Mouse (Mus musculus): ENCODE results near the gene Prkaca. TPM values are rescaled to one million over a fixed set of nuclear protein-coding genes. Genes with fewer than 3 reads are reported as not detected.
"Not testable (repeated sequence)": the region's sequence is repeated elsewhere in the genome, so short reads cannot be mapped to it uniquely, and the experiment has no call there.

Gene Prkaca
- polyA plus RNA-seq, 1 experiment: 181 TPM

DNA sequence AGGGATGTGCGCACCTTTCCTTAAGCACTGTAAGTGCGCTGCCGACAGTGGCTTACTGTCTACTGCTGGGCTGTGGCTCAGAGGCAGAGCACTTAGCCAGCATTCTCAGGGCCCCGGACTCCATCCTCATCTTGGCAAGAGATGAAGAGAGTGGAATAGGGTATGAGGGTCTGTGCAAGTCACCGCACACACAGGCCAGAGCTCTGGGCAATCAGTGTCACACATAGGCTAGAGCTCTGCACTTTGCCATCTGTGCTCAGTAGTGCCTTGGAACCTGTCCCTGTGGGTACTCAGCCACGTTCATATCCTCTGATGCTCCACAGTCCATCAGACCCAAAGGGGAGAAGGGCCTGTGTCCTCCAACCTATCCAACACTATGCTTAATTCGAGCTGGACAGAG is 8.7 kb downstream of the Prkaca start:
- Histone ChIP-seq H3K4me1 (ENCODE audit: control insufficient read depth, insufficient read depth, low read length) (peaks cover 9% of the 10 kb centered on the region), H3K4me3 (ENCODE audit: insufficient read depth, low read length) (no peak overlapping the region), H3K27ac (ENCODE audit: insufficient read depth, low read length) (no peak overlapping the region)
- TF ChIP-seq POLR2A (IDR thresholded peaks at IDR 0.05; ENCODE audit: extremely low read depth, insufficient read depth, low read length): no peak
- no peak for TF ChIP-seq CTCF (IDR thresholded peaks at IDR 0.05; ENCODE audit: extremely low read depth, insufficient read depth, low read length)

DNA sequence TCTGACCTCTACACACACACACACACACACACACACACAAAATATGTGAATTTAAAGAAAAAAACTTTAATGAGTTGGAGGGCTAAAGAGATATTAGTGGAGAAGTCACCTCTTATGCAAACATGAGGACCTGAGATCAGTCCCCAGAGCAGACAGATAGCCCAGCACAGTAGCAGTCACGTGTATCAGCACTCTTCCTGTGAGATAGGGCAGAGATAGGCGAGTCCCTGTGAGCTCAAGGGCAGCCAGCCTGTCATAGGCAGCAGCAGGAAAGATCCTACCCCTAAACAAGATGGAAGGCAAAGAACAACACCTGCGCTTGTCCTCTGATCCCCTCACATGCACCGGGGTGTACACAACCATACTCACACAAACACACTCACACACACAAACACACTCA is 9.7 kb downstream of the Prkaca start:
- Histone ChIP-seq H3K27ac (ENCODE audit: insufficient read depth, low read length) (no peak overlapping the region), H3K4me1 (ENCODE audit: control insufficient read depth, insufficient read depth, low read length) (peaks cover 8% of the 10 kb centered on the region), H3K4me3 (ENCODE audit: insufficient read depth, low read length) (no peak overlapping the region)
- no peak for TF ChIP-seq CTCF (IDR thresholded peaks at IDR 0.05; ENCODE audit: extremely low read depth, insufficient read depth, low read length)
- TF ChIP-seq POLR2A (IDR thresholded peaks at IDR 0.05; ENCODE audit: extremely low read depth, insufficient read depth, low read length): no peak

DNA sequence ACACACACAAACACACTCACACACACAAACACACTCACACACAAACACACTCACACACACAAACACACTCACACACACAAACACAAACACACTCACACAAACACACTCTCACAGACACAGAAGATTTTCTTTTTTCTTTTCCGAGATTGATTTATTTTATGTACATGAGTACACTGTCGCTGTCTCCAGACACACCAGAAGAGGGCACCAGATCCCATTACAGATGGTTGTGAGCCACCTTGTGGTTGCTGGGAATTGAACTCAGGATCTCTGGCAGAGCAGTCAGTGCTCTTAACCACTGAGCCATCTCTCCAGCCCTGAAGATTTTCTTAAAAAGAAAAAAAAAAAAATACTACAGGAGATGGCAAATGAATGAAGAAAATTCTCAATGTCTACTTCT is 10.4 kb downstream of the Prkaca start:
- H3K27ac ChIP-seq (ENCODE audit: insufficient read depth, low read length); H3K4me1 ChIP-seq (ENCODE audit: control insufficient read depth, insufficient read depth, low read length); H3K4me3 ChIP-seq (ENCODE audit: insufficient read depth, low read length): not testable (repeated sequence)

DNA sequence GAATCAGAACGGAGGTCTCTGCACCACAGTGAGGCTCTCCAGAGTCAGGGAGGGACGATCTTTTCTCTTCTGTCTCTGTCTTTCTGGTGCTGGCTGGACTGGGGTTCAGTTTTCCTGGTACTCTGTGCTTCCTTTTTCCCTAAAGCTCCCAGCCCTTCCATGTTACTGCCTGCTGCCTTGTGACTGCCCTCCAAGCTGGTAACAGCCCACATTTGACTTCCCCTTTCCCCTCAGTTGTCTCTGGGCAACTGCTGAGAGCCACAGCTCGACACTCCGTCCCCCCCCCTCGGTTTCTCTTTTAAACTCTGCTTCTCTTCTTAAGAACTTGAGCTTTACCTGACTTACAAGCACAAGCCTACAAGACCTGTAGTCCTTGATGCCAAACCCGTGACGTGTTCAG is 16.4 kb downstream of the Prkaca start:
- H3K4me3 ChIP-seq (ENCODE audit: insufficient read depth, low read length): no peak overlapping the region
- no peaks in the 10 kb centered on the region for H3K4me1 ChIP-seq (ENCODE audit: control insufficient read depth, insufficient read depth, low read length)
- no peak for TF ChIP-seq CTCF (IDR thresholded peaks at IDR 0.05; ENCODE audit: extremely low read depth, insufficient read depth, low read length)
- no peak for TF ChIP-seq POLR2A (IDR thresholded peaks at IDR 0.05; ENCODE audit: extremely low read depth, insufficient read depth, low read length)
- no peak overlapping the region for H3K27ac ChIP-seq (ENCODE audit: insufficient read depth, low read length)

DNA sequence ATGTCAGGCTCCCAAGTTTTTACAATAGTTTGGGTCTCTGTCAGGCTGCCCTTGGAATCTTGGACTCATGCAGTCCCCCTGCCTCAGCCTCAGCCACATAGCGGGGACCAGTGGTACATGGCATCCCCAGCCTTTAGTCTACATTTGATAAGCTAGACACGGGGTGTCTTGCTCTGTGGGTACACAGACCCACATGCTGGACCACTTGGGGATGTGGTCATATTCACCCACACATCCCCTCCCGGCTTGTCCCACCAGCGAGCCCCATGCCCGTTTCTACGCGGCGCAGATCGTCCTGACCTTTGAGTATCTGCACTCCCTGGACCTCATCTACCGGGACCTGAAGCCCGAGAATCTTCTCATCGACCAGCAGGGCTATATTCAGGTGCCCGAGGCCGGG is 17.4 kb downstream of the Prkaca start:
- no peak for TF ChIP-seq POLR2A (IDR thresholded peaks at IDR 0.05; ENCODE audit: extremely low read depth, insufficient read depth, low read length)
- TF ChIP-seq CTCF (IDR thresholded peaks at IDR 0.05; ENCODE audit: extremely low read depth, insufficient read depth, low read length): no peak

DNA sequence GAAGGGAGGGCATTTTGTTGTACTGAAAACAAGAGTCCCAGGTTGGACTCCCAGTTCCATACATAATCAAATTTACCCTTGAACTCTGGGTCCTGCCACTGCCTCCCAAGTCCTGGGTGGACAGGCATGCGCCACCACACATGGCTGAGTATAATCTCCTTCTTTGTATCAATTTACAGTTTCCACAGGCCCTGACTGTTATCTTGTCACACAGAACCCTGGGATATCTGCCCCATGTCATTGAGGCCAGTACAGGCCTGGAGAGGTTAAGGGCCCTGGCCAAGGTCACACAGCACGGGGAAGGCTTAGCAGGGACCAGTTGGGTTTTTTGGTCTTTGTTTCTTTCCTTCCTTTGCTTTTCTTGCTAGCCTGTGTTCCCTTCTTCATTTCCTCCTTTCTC is 19.7 kb downstream of the Prkaca start:
- no peak overlapping the region for H3K4me3 ChIP-seq (ENCODE audit: insufficient read depth, low read length)
- H3K4me1 ChIP-seq (ENCODE audit: control insufficient read depth, insufficient read depth, low read length): no peaks in the 10 kb centered on the region
- TF ChIP-seq POLR2A (IDR thresholded peaks at IDR 0.05; ENCODE audit: extremely low read depth, insufficient read depth, low read length): no peak
- no peak for TF ChIP-seq CTCF (IDR thresholded peaks at IDR 0.05; ENCODE audit: extremely low read depth, insufficient read depth, low read length)
- no peak overlapping the region for H3K27ac ChIP-seq (ENCODE audit: insufficient read depth, low read length)

More for the DNA sequence above, 17.4 kb downstream of the Prkaca start:
- Histone ChIP-seq H3K4me1 (ENCODE audit: control insufficient read depth, insufficient read depth, low read length) (no peaks in the 10 kb centered on the region), H3K4me3 (ENCODE audit: insufficient read depth, low read length) (no peak overlapping the region), H3K27ac (ENCODE audit: insufficient read depth, low read length) (no peak overlapping the region)

DNA sequence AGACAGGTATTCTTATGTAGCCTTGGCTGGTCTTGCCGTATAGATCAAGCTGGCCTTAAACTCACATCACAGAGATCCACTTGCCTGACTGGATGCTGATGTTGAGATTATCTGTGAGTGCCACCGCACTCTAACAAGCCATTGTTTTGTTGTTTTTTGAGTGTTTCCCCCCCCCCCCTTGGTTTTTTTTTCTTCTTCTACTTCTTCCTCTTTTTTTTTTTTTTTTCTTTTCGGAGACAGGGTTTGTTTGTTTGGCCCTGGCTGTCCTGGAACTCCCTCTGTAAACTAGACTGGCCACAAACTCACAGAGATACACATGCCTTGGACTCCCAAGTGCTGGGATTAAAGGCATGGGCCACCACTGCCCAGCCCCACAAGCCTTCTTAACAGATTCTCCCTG is 21.2 kb downstream of the Prkaca start:
- Histone ChIP-seq H3K4me1 (ENCODE audit: control insufficient read depth, insufficient read depth, low read length) (no peaks in the 10 kb centered on the region), H3K4me3 (ENCODE audit: insufficient read depth, low read length) (no peak overlapping the region), H3K27ac (ENCODE audit: insufficient read depth, low read length) (no peak overlapping the region)
- TF ChIP-seq CTCF (IDR thresholded peaks at IDR 0.05; ENCODE audit: extremely low read depth, insufficient read depth, low read length) (no peak), POLR2A (IDR thresholded peaks at IDR 0.05; ENCODE audit: extremely low read depth, insufficient read depth, low read length) (no peak)

DNA sequence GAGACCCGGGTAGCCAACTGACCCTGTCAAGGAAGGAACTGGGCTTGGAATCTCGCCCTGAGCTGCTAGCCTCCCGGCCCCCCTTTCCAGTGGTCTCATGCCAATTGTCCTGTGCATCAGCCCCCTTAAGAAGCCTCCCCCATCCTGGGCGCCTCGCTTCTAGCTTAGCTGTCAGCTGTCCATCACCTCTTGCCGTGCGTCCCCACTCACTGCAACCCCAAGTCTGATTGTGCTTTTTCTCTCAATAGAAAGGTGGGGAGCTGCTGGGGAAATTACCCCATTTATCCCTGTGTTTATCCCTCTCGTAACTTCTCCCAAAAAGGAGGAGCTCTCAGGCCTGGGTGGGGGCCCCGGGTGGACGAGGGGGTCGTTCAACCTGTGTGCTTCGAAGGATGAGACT is 23.2 kb downstream of the Prkaca start:
- TF ChIP-seq CTCF (IDR thresholded peaks at IDR 0.05; ENCODE audit: extremely low read depth, insufficient read depth, low read length) (no peak), POLR2A (IDR thresholded peaks at IDR 0.05; ENCODE audit: extremely low read depth, insufficient read depth, low read length) (no peak)
- Histone ChIP-seq H3K27ac (ENCODE audit: insufficient read depth, low read length) (no peak overlapping the region), H3K4me3 (ENCODE audit: insufficient read depth, low read length) (no peak overlapping the region), H3K4me1 (ENCODE audit: control insufficient read depth, insufficient read depth, low read length) (no peaks in the 10 kb centered on the region)

DNA sequence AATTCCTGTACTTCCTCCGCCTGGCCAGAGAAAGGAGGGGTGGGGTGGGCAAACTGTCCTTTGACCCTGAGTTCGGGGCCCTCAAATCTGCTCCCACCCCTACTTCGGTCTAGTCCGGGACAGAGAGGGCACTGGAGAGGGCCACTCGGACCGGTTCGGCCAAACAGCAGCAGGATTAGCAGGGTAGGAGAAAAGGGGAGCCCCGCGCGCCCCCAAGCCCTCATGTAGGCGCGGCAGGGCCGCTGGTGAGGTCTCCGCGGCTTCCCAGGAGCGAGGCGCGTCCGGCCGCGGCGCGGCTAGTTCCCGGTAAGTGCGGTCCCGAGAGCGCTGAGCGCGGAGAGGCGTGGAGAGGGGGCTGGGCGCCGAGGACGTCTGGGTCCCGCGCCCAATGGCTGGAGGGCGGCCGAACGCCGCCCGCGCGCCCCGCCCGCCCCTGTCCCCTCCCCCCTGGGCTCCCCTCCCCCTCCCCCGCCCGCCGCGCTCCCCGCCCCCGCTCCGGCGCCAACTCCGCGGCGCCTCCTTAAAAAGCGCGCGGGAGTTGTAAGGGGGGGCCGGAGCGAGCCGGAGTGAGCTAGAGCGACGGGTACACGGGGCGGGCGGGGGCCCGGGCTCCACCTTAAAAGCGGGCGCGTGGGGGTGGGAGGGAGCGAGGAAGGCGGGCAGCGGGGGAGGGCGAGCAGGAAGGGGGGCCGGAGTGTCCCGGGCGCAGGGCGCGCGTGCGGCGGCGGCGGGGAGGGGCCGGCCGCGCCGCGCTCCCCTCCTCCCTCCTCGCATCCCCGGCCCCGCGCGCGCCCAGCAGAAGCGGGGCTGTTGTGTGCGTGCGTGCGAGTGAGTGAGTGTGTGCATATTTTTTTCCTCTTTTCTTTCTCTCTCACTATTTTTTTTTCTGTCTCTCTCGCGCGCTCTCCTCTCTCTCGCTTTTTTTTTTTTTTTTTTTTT is 24.0 kb downstream of the Prkaca start:
- H3K4me3 ChIP-seq (ENCODE audit: insufficient read depth, low read length): peak overlapping the region; percentile 57
- peak overlapping the region; percentile 90 for H3K27ac ChIP-seq (ENCODE audit: insufficient read depth, low read length)
- H3K4me1 ChIP-seq (ENCODE audit: control insufficient read depth, insufficient read depth, low read length): no peaks in the 10 kb centered on the region
- TF ChIP-seq POLR2A (IDR thresholded peaks at IDR 0.05; ENCODE audit: extremely low read depth, insufficient read depth, low read length): 0 out of 2 replicates have a peak, but pooled peaks have one; percentile 62
- TF ChIP-seq CTCF (IDR thresholded peaks at IDR 0.05; ENCODE audit: extremely low read depth, insufficient read depth, low read length): no peak

DNA sequence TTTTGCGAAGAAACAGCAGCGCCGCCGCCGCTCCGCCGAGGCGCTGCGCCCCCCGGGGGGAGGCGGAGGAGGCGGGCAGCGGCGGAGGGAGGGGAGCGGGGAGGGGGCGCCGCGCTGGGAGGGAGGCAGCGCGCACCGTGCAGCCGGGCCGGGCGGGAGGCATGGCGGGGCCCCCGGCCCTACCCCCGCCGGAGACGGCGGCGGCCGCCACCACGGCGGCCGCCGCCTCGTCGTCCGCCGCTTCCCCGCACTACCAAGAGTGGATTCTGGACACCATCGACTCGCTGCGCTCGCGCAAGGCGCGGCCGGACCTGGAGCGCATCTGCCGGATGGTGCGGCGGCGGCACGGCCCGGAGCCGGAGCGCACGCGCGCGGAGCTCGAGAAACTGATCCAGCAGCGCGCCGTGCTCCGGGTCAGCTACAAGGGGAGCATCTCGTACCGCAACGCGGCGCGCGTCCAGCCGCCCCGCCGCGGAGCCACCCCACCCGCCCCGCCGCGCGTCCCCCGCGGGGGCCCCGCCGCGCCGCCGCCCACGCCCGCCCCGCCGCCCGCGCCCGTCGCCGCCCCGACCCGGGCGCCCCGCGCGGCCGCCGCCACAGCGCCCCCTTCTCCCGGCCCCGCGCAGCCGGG is 24.8 kb downstream of the Prkaca start, which contains the start of gene Samd1:
Gene Samd1 (plus strand): TSS at position 162 of the 631 bp plus-strand sequence.
- Histone ChIP-seq H3K4me1 (ENCODE audit: control insufficient read depth, insufficient read depth, low read length) (no peaks in the 10 kb centered on the region), H3K27ac (ENCODE audit: insufficient read depth, low read length) (peak within 1 kb of the TSS; percentile 90), H3K4me3 (ENCODE audit: insufficient read depth, low read length) (peak within 1 kb of the TSS; percentile 57)
- TF ChIP-seq POLR2A (IDR thresholded peaks at IDR 0.05; ENCODE audit: extremely low read depth, insufficient read depth, low read length) (no peak), CTCF (IDR thresholded peaks at IDR 0.05; ENCODE audit: extremely low read depth, insufficient read depth, low read length) (no peak)
